Mouse (Mus musculus): Measurements from ENCODE around the gene Tmem183a. TPM values are rescaled to one million over a fixed set of nuclear protein-coding genes. Genes with fewer than 3 reads are reported as not detected.
A peak's percentile ranks its signal among the peaks of the same experiment; 100 is the strongest.

The Tmem183a gene
- total RNA-seq (2012; rRNA removed) (41.5 and 52.0 TPM in 2 replicates), total RNA-seq (2014; rRNA removed) (73.6 and 75.6 TPM in 2 replicates), polyA plus RNA-seq (2012; ENCODE audit: insufficient read length, low read depth) (61.1 and 82.4 TPM in 2 replicates)

- peaks cover 25% of the 10 kb centered on the region for H3K79me2 ChIP-seq (replicated peaks; ENCODE audit: control insufficient read depth, extremely low read depth, insufficient read depth, poor library complexity, severe bottlenecking)
- DNase-seq (ENCODE audit: extremely low read depth) = peak; percentile 92
- dilution Hi-C loops (cut with MboI; ENCODE audit: extremely low pct_ligation_motif_present, extremely low pct_unique_long_range_greater_than_20kb, low sequenced_read_pairs) (no loop called here), in situ Hi-C loops (cut with MboI; ENCODE audit: low pct_ligation_motif_present, low pct_unique_long_range_greater_than_20kb, low sequenced_read_pairs) (no loop called here)
- H3K9ac ChIP-seq (ENCODE audit: insufficient read depth, low read depth) = peak within 1 kb of the TSS; percentile 97
- peaks cover 2 to 17% of the 10 kb centered on the region in 2 experiments; a peak in 3 of 4 replicates for H3K4me1 ChIP-seq (ENCODE audit: control insufficient read depth in 1 of 2, insufficient read depth in 2 of 2)
- H3K27ac ChIP-seq (ENCODE audit: insufficient read depth, low read depth) = no peak within 1 kb of the TSS
- H3K4me3 ChIP-seq (replicated peaks in 1 of 3; ENCODE audit: low read depth in 2 of 3, low read length in 2 of 3, poor library complexity in 1 of 3) = peak within 1 kb of the TSS; percentile 85 to 99 (median 89)
- peaks cover 18 to 34% of the 10 kb centered on the region in 2 experiments for H3K36me3 ChIP-seq (replicated peaks in 1 of 2; ENCODE audit: control insufficient read depth in 1 of 2, insufficient read depth in 1 of 2, low read length in 1 of 2)
- peak within 1 kb of the TSS; percentile 98 for H3K4me2 ChIP-seq (ENCODE audit: insufficient read depth, low read depth, poor library complexity, severe bottlenecking)
- H3K27me3 ChIP-seq (replicated peaks) = no peaks in the 10 kb centered on the region
- TF ChIP-seq POLR2A (IDR thresholded peaks at IDR 0.05; ENCODE audit: low read depth, low read length) = peak; percentile 99
- TF ChIP-seq HCFC1 (IDR thresholded peaks at IDR 0.05; ENCODE audit: low read depth, low read length) = peak; percentile 87
- no peak for TF ChIP-seq ZNF384 (IDR thresholded peaks at IDR 0.05; ENCODE audit: low read depth, low read length)
- TF ChIP-seq SMC3 (IDR thresholded peaks at IDR 0.05; ENCODE audit: low read depth, low read length) = no peak
- peak; percentile 98 for TF ChIP-seq NELFE (IDR thresholded peaks at IDR 0.05; ENCODE audit: low read depth, low read length)
- TF ChIP-seq KAT2A (IDR thresholded peaks at IDR 0.05; ENCODE audit: insufficient replicate concordance, low read length) = peak; percentile 76; the same call in 1 of the 2 replicates
- no peak for TF ChIP-seq CTCF (conservative IDR thresholded peaks at IDR 0.05 in 1 of 2, IDR thresholded peaks at IDR 0.05 in 1 of 2; ENCODE audit: low read depth in 2 of 2, low read length in 2 of 2)
- no peak for TF ChIP-seq RCOR1 (conservative IDR thresholded peaks at IDR 0.05; ENCODE audit: low read depth, low read length)
- peak; percentile 59; the same call in 1 of the 2 replicates for TF ChIP-seq MAX (IDR thresholded peaks at IDR 0.05; ENCODE audit: low read length)
- TF ChIP-seq NRF1 (IDR thresholded peaks at IDR 0.05; ENCODE audit: low read depth, low read length) = no peak
- peak; percentile 61; the same call in 1 of the 2 replicates for TF ChIP-seq JUND (conservative IDR thresholded peaks at IDR 0.05; ENCODE audit: low read depth, low read length)
- TF ChIP-seq ZC3H11A (IDR thresholded peaks at IDR 0.05; ENCODE audit: low read depth, low read length) = no peak
- no peak for TF ChIP-seq MYC (IDR thresholded peaks at IDR 0.05; ENCODE audit: low read depth, low read length)
- peak; percentile 99 for TF ChIP-seq CHD2 (IDR thresholded peaks at IDR 0.05; ENCODE audit: low read length)
- no peak; the same call in 1 of the 2 replicates for TF ChIP-seq GABPA (IDR thresholded peaks at IDR 0.05; ENCODE audit: insufficient replicate concordance, low read depth, low read length)
- TF ChIP-seq IRF4 (IDR thresholded peaks at IDR 0.05; ENCODE audit: low read depth, low read length) = no peak
- TF ChIP-seq RAD21 (IDR thresholded peaks at IDR 0.05; ENCODE audit: low read depth, low read length) = no peak
- TF ChIP-seq E2F4 (IDR thresholded peaks at IDR 0.05; ENCODE audit: insufficient replicate concordance, low read depth, low read length) = no peak
- TF ChIP-seq TCF12 (IDR thresholded peaks at IDR 0.05; ENCODE audit: low read depth, low read length) = peak; percentile 91
- no peak for TF ChIP-seq CHD1 (IDR thresholded peaks at IDR 0.05; ENCODE audit: low read depth, low read length)
- TF ChIP-seq EP300 (IDR thresholded peaks at IDR 0.05; ENCODE audit: low read length) = no peak; the same call in 1 of the 2 replicates
- no peak for TF ChIP-seq ZKSCAN1 (IDR thresholded peaks at IDR 0.05; ENCODE audit: borderline replicate concordance, low read depth, low read length)
- no peak for TF ChIP-seq USF2 (conservative IDR thresholded peaks at IDR 0.05; ENCODE audit: low read depth, low read length)
- TF ChIP-seq MXI1 (IDR thresholded peaks at IDR 0.05; ENCODE audit: low read depth, low read length) = peak; percentile 75
- TF ChIP-seq MAZ (IDR thresholded peaks at IDR 0.05; ENCODE audit: low read depth, low read length) = peak; percentile 48; the same call in 1 of the 2 replicates
- TF ChIP-seq SIN3A (IDR thresholded peaks at IDR 0.05; ENCODE audit: low read length) = peak; percentile 79
- peak; percentile 92 for TF ChIP-seq ZMIZ1 (IDR thresholded peaks at IDR 0.05; ENCODE audit: low read depth, low read length)
- 0 out of 2 replicates have a peak, but pooled peaks have one; percentile 11 for TF ChIP-seq MAFK (IDR thresholded peaks at IDR 0.05; ENCODE audit: insufficient replicate concordance, low read length)
- TF ChIP-seq MEF2A (IDR thresholded peaks at IDR 0.05; ENCODE audit: borderline replicate concordance, low read depth, low read length) = peak; percentile 47; the same call in 1 of the 2 replicates
- peak; percentile 55 for TF ChIP-seq ELF1 (IDR thresholded peaks at IDR 0.05; ENCODE audit: low read depth, low read length)
- peak; percentile 79 for TF ChIP-seq TBP (conservative IDR thresholded peaks at IDR 0.05; ENCODE audit: low read depth, low read length)
- 0 out of 2 replicates have a peak, but pooled peaks have one; percentile 43 for TF ChIP-seq UBTF (IDR thresholded peaks at IDR 0.05; ENCODE audit: low read depth, low read length)
- TF ChIP-seq JUN (IDR thresholded peaks at IDR 0.05; ENCODE audit: insufficient read depth, low read depth, low read length) = peak; percentile 21; the same call in 1 of the 2 replicates
- peak; percentile 91; the same call in 1 of the 2 replicates for TF ChIP-seq POLR2AphosphoS2 (IDR thresholded peaks at IDR 0.05; ENCODE audit: low read depth, low read length)
- no peak for TF ChIP-seq PAX5 (IDR thresholded peaks at IDR 0.05; ENCODE audit: low read length)
- no peak for TF ChIP-seq BHLHE40 (IDR thresholded peaks at IDR 0.05; ENCODE audit: low read depth, low read length)
- no peaks in the 10 kb centered on the region for H3K9me3 ChIP-seq (replicated peaks; ENCODE audit: low read length)
These were observed at the start of gene Tmem183a for GRCm38 (mm10) chr1:134361857-134362212. TSS of gene Tmem183a (minus strand) at chr1:134361979.

All from CH12.LX (cell line).